Mouse (Mus musculus): ENCODE data around the gene Ms4a6d. TPM values are rescaled to one million over a fixed set of nuclear protein-coding genes. Genes with fewer than 3 reads are reported as not detected.

Gene Ms4a6d
- polyA plus RNA-seq, 1 experiment from 2014 or later = 6.0 TPM

Other genes starting within 250 kb of the Ms4a6d start
- 7.2 and 9.6 TPM in 2 replicates for gene Ms4a4a, start 229.3 kb downstream of the Ms4a6d start, polyA plus RNA-seq (2015; fragmentation: Nextera tagmentation; extraction: Ambion mirVana)
- 1.5 and 1.6 TPM in 2 replicates for gene Ms4a4c, start 200.1 kb downstream of the Ms4a6d start, polyA plus RNA-seq (2015; fragmentation: Nextera tagmentation; extraction: Ambion mirVana)
- 0.50 and 0.72 TPM in 2 replicates for gene Ms4a4b, start 161.3 kb downstream of the Ms4a6d start, polyA plus RNA-seq (2015; fragmentation: Nextera tagmentation; extraction: Ambion mirVana)
- gene Ms4a6c, start 135.5 kb downstream of the Ms4a6d start, polyA plus RNA-seq (2015; fragmentation: Nextera tagmentation; extraction: Ambion mirVana) = 9.5 and 10.3 TPM in 2 replicates
- not detected in 2 replicates for gene Gm8369, start 118.9 kb downstream of the Ms4a6d start, polyA plus RNA-seq (2015; fragmentation: Nextera tagmentation; extraction: Ambion mirVana)
- gene Ms4a6b, start 88.3 kb downstream of the Ms4a6d start, polyA plus RNA-seq (2015; fragmentation: Nextera tagmentation; extraction: Ambion mirVana) = 6.3 and 8.1 TPM in 2 replicates
- gene Ms4a4d, start 68.0 kb downstream of the Ms4a6d start, polyA plus RNA-seq (2015; fragmentation: Nextera tagmentation; extraction: Ambion mirVana) = 4.0 and 4.3 TPM in 2 replicates
- gene Ms4a2, start 18.9 kb upstream of the Ms4a6d start, polyA plus RNA-seq (2015; fragmentation: Nextera tagmentation; extraction: Ambion mirVana) = 0.15 and 0.40 TPM in 2 replicates
- 0.42 TPM in 1 of 2 replicates, not detected in the other for gene Ms4a3, start 36.0 kb upstream of the Ms4a6d start, polyA plus RNA-seq (2015; fragmentation: Nextera tagmentation; extraction: Ambion mirVana)
- gene Oosp2, start 55.7 kb upstream of the Ms4a6d start, polyA plus RNA-seq (2015; fragmentation: Nextera tagmentation; extraction: Ambion mirVana) = not detected in 2 replicates
- not detected in 2 replicates for gene Oosp1, start 86.3 kb upstream of the Ms4a6d start, polyA plus RNA-seq (2015; fragmentation: Nextera tagmentation; extraction: Ambion mirVana)
- not detected in 2 replicates for gene Oosp3, start 92.2 kb upstream of the Ms4a6d start, polyA plus RNA-seq (2015; fragmentation: Nextera tagmentation; extraction: Ambion mirVana)
- gene Gif, start 142.7 kb upstream of the Ms4a6d start, polyA plus RNA-seq (2015; fragmentation: Nextera tagmentation; extraction: Ambion mirVana) = not detected in 2 replicates
- gene Mrpl16, start 165.5 kb upstream of the Ms4a6d start, polyA plus RNA-seq (2015; fragmentation: Nextera tagmentation; extraction: Ambion mirVana) = 56.3 and 62.2 TPM in 2 replicates
- gene Stx3, start 214.6 kb upstream of the Ms4a6d start, polyA plus RNA-seq (2015; fragmentation: Nextera tagmentation; extraction: Ambion mirVana) = 55.8 and 70.2 TPM in 2 replicates
- gene Olfr1417, start 234.4 kb upstream of the Ms4a6d start, polyA plus RNA-seq (2015; fragmentation: Nextera tagmentation; extraction: Ambion mirVana) = not detected in 2 replicates